Mouse (Mus musculus) intestine, postnatal 0 days (tissue): ENCODE measurements around the gene Zcchc2. TPM values are rescaled to one million over a fixed set of nuclear protein-coding genes. Genes with fewer than 3 reads are reported as not detected.

ENCODE experiments used
- ATAC-seq: fragments of 200-750 bp; cut with Nextera tagmentation; 2 replicates; pipeline ENCODE4 v1.8.0; 2017; ENCODE audit warnings: mild to moderate bottlenecking, moderate TSS enrichment, moderate library complexity
- H3K27ac ChIP-seq: fragments of 300-500 bp; sonication (generic); 2 replicates; pipeline ENCODE4 v1.5.1; 2014; ENCODE audit warnings: mild to moderate bottlenecking, low read depth, low read length, moderate library complexity
- H3K27me3 ChIP-seq: fragments of 300-500 bp; sonication (generic); replicated peaks from 2 replicates; pipeline ENCODE4 v1.6.1; 2014; ENCODE audit warnings: low read length, mixed read lengths; ENCODE audit not compliant: control insufficient read depth, insufficient read depth
- H3K36me3 ChIP-seq: fragments of 300-500 bp; sonication (generic); 2 replicates; pipeline ENCODE4 v1.6.1; 2014; ENCODE audit warnings: mild to moderate bottlenecking, moderate library complexity; ENCODE audit not compliant: control insufficient read depth, insufficient read depth
- H3K4me1 ChIP-seq: fragments of 300-500 bp; sonication (generic); replicated peaks from 2 replicates; pipeline ENCODE4 v1.6.1; 2014; ENCODE audit warnings: antibody characterized with exemption, low read length, mixed read lengths; ENCODE audit not compliant: control insufficient read depth, insufficient read depth
- H3K4me2 ChIP-seq: fragments of 300-500 bp; sonication (generic); replicated peaks from 2 replicates; pipeline ENCODE4 v1.6.1; 2014; ENCODE audit warnings: low read depth, mild to moderate bottlenecking, moderate library complexity
- H3K4me3 ChIP-seq: fragments of 300-500 bp; sonication (generic); 2 replicates; pipeline ENCODE4 v1.5.1; 2014; ENCODE audit warnings: low read depth, low read length
- H3K9ac ChIP-seq: fragments of 300-500 bp; sonication (generic); 2 replicates; pipeline ENCODE4 v1.6.1; 2014; ENCODE audit warnings: mild to moderate bottlenecking, low read depth, low read length
- H3K9me3 ChIP-seq: fragments of 300-500 bp; sonication (generic); 2 replicates; pipeline ENCODE4 v1.6.1; 2016; ENCODE audit warnings: mixed run types; ENCODE audit not compliant: control insufficient read depth
- CTCF ChIP-seq: sonication (generic); IDR thresholded peaks from 2 replicates; pipeline ENCODE4 v1.5.1; 2016; ENCODE audit warnings: low read depth, mild to moderate bottlenecking, control low read depth, antibody characterized with exemption, moderate library complexity
- WGBS: fragments of 180-500 bp; shearing (Covaris S2); extraction: QIAGEN DNeasy Blood & Tissue Kit; methylation state at CpG from one replicate; pipeline ENCODE4 v1.1.7; 2014; 5-methylcytosine and 5-hydroxymethylcytosine counted together
- polyA plus RNA-seq: library from polyadenylated mRNA; unstranded; fragments of >200 nt; fragmentation: Nextera tagmentation; extraction: Ambion mirVana; gene quantifications from 2 replicates; pipeline ENCODE4 v1.2.1, GENCODE M21; 2015

The Zcchc2 gene
- polyA plus RNA-seq, 1 experiment from 2014 or later, result 1.6 TPM

DNA sequence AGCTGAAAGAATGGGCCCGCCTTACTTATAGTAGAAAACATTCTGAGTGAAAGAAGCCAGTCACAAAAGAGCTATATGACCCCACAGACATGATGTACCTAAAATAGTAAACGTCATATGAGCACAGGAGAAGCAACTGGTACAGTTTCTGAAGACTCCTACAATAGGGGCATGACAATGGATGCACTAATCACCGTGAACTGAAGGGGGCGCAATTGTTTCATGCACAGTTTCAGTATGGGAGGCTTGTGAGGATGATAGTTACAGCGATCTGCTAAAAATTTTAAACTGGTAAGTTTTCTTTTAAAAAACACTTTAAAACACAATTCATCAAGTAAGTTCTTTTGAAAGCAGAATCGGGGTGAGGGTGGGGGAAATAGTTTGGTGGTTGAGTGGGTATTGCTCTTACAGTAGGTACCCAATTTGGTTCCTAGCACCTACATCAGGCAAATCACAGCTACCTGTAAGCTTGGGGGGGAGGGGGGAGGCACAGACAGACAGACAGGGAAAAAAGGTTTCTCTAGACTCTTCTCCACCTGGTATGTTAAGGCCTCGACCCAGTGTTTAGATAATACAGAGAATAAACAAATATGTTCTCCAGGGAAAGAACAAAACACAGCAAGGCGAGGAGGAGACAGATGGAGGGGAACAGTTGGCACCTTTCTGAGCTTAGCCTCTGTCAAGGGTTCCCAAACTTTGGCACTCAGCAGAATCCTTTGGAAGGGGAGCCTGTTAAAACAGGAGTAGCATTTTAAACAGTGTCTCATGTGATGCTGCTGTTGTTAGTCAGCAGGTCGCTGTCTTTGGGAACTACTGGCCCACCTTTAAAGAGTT, 81.2 kb downstream of the Zcchc2 start:
- Histone ChIP-seq H3K4me1 (no peaks in the 10 kb centered on the region; the same call in 1 of the 2 replicates), H3K4me2 (no peak overlapping the region), H3K4me3 (no peak overlapping the region), H3K27ac (no peak overlapping the region), H3K9ac (no peak overlapping the region), H3K9me3 (no peaks in the 10 kb centered on the region), H3K36me3 (no peaks in the 10 kb centered on the region), H3K27me3 (peaks cover 12% of the 10 kb centered on the region; the same call in 1 of the 2 replicates)
- 17% methylated on average over 9 of the region's 9 CpGs for whole genome bisulfite sequencing
- peak; percentile 36; the same call in 1 of the 2 replicates for ATAC-seq
- TF ChIP-seq CTCF, result peak; percentile 95

DNA sequence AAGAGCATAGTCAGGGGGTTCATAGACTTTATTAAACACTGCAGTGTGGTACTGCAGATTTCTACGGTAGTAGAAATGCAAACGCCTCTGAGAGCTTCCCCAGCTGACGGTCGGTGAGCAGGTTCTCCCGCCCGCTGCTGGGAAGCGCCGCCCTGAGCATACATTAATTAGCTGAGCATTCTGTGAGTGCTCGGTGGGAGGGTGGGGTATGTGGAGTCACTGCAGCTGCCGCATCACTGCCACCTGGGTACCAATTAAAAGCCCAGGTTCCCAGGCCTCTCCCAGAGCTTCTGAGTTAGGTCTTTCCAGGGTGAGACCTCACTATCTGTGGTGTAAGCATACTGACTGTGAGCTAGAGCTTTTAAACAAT, 81.8 kb downstream of the Zcchc2 start:
- Histone ChIP-seq H3K9ac (no peak overlapping the region), H3K27ac (no peak overlapping the region), H3K4me2 (no peak overlapping the region), H3K36me3 (no peaks in the 10 kb centered on the region), H3K4me1 (no peaks in the 10 kb centered on the region; the same call in 1 of the 2 replicates), H3K4me3 (no peak overlapping the region), H3K9me3 (no peaks in the 10 kb centered on the region), H3K27me3 (peaks cover 12% of the 10 kb centered on the region; the same call in 1 of the 2 replicates)
- ATAC-seq, result no peak
- TF ChIP-seq CTCF, result no peak
- 12% methylated on average over 10 of the region's 10 CpGs for WGBS

DNA sequence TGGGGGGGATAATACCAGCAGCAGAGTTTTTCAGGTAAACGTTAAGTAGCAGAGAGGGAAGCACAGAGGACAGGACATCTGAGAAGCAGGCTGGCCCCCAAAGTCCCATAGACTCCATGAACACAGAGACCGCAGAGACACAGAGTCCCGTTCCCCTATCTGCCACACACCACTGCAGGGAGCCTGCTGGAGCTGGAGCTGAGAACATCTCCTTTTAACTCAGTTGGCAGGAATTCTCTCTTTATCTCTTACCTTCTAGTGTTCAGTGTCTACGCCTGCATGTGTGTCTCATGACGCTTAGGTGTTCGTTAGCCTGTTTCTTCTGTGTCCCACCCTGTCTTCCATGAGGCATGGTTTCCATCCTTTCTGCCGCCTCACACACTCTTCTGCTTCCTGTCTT, 83.0 kb downstream of the Zcchc2 start:
- ATAC-seq, result no peak
- no peaks in the 10 kb centered on the region for H3K9me3 ChIP-seq
- WGBS, result 86% methylated on average over 7 of the region's 7 CpGs
- no peak overlapping the region for H3K9ac ChIP-seq
- H3K4me3 ChIP-seq, result no peak overlapping the region
- no peak for TF ChIP-seq CTCF
- H3K27me3 ChIP-seq, result peaks cover 21% of the 10 kb centered on the region
- H3K4me1 ChIP-seq, result no peaks in the 10 kb centered on the region; the same call in 1 of the 2 replicates
- H3K4me2 ChIP-seq, result no peak overlapping the region
- H3K27ac ChIP-seq, result no peak overlapping the region
- H3K36me3 ChIP-seq, result no peaks in the 10 kb centered on the region

DNA sequence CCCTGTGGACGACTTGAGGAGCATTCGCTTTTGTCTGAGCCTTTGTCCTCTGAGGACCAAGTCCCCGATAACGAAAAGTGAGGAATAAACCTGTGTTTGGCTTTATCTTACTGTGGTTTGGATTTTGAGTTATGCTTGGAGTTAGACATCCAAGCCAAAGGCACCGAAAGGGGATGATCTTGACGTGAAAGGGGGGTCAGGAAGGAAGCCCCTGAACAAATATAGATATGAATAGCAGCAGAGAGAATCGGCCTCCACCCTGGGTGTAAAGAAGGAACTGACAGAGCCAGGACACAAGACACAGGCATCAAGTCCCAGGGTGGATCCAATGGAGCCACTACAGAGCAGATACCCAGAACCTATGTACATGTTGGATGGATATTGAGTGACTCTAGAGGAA, 83.9 kb downstream of the Zcchc2 start:
- Histone ChIP-seq H3K36me3 (no peaks in the 10 kb centered on the region), H3K9me3 (no peaks in the 10 kb centered on the region), H3K4me1 (no peaks in the 10 kb centered on the region; the same call in 1 of the 2 replicates), H3K4me3 (no peak overlapping the region), H3K27me3 (peaks cover 24% of the 10 kb centered on the region), H3K9ac (no peak overlapping the region), H3K4me2 (no peak overlapping the region), H3K27ac (no peak overlapping the region)
- no peak for ATAC-seq
- no peak for TF ChIP-seq CTCF
- WGBS, result 65% methylated on average over 7 of the region's 7 CpGs

DNA sequence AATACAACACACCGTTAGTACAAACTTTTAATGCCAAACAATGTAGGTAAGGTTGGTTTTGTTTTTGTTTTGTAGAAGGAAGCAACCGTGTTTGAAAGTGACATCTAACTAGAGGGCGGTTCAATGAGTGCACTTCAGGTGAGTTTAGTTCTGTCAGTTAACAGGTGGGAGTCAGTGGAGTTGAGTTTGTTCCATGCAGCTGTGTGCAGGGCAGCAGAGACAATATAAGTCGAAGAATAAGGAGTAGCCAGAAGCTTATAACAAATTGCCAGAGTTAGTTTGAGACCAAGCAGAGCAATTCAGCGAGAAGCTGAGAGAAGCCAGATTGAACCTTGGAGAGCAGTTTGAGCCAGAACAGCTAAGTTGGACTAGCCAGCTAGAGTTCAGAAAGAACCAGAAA, 84.5 kb downstream of the Zcchc2 start:
- Histone ChIP-seq H3K9me3 (no peaks in the 10 kb centered on the region), H3K4me2 (no peak overlapping the region), H3K4me1 (no peaks in the 10 kb centered on the region; the same call in 1 of the 2 replicates), H3K27me3 (peaks cover 20% of the 10 kb centered on the region), H3K36me3 (no peaks in the 10 kb centered on the region), H3K4me3 (no peak overlapping the region), H3K9ac (no peak overlapping the region), H3K27ac (no peak overlapping the region)
- no peak for TF ChIP-seq CTCF
- 88% methylated on average over 5 of the region's 5 CpGs for WGBS
- no peak for ATAC-seq

DNA sequence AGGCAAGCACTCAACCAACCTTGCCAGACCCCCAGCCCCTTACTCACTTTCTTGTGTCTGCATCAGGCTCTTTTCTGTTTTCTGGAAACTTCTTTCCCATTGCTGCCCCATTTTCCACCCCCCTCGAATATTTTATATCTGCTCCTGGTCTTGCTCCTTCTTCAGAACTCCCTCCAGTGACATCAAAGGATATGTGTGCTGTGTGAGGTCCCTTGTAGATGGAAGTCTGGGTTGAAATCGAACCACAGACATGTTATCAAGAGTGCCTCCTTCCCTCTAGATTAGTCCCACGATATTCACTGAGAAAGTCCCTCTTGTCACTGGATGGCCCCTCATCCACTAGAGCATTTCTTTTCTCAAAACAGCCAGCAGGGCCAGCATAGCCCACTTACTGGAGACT, 86.4 kb downstream of the Zcchc2 start:
- TF ChIP-seq CTCF, result no peak
- Histone ChIP-seq H3K9ac (no peak overlapping the region), H3K9me3 (no peaks in the 10 kb centered on the region), H3K27ac (no peak overlapping the region), H3K4me2 (no peak overlapping the region), H3K36me3 (no peaks in the 10 kb centered on the region), H3K4me3 (no peak overlapping the region), H3K4me1 (no peaks in the 10 kb centered on the region; the same call in 1 of the 2 replicates), H3K27me3 (peaks cover 13% of the 10 kb centered on the region)
- ATAC-seq, result no peak
- WGBS, result 83% methylated on average over 3 of the region's 3 CpGs
